Mouse (Mus musculus) frontal cortex, postnatal 36 days (tissue): Measurements from ENCODE around the gene Sh3tc1.

Experiments
- DNase-seq, 2 experiments: peaks; one replicate each; pipeline ENCODE4 v3.0.0; 2022; ENCODE audit warnings: low spot score in 2 of 2

The Sh3tc1 gene

GRCm38 (mm10) chr5:35685079-35685478, 54.7 kb downstream of the Sh3tc1 start:
- no peak for DNase-seq

GRCm38 (mm10) chr5:35680958-35681357, 58.8 kb downstream of the Sh3tc1 start:
- DNase-seq = no peak

GRCm38 (mm10) chr5:35679256-35680155, 60.3 kb downstream of the Sh3tc1 start, which contains the start of gene Htra3:
TSS of gene Htra3 (minus strand) at chr5:35679782.
- no peak for DNase-seq

GRCm38 (mm10) chr5:35676964-35677363, 62.8 kb downstream of the Sh3tc1 start:
- DNase-seq = no peak

GRCm38 (mm10) chr5:35674081-35674555, 65.7 kb downstream of the Sh3tc1 start:
- no peak for DNase-seq

- DNase-seq = peak in 1 of 2 experiments; percentile 29
Measured at GRCm38 (mm10) chr5:35673086-35673485, 66.7 kb downstream of the Sh3tc1 start.

GRCm38 (mm10) chr5:35672581-35672980, 67.2 kb downstream of the Sh3tc1 start:
- DNase-seq = no peak

GRCm38 (mm10) chr5:35671474-35671891, 68.3 kb downstream of the Sh3tc1 start:
- DNase-seq = peak in 1 of 2 experiments; percentile 63

GRCm38 (mm10) chr5:35670412-35670801, 69.4 kb downstream of the Sh3tc1 start:
- no peak for DNase-seq

- DNase-seq = no peak
Measured at GRCm38 (mm10) chr5:35669747-35670411, 69.9 kb downstream of the Sh3tc1 start.

GRCm38 (mm10) chr5:35666152-35666551, 73.6 kb downstream of the Sh3tc1 start:
- no peak for DNase-seq

- DNase-seq = no peak
Measured at GRCm38 (mm10) chr5:35662021-35662545, 77.7 kb downstream of the Sh3tc1 start.

- no peak for DNase-seq
Measured at GRCm38 (mm10) chr5:35661210-35661609, 78.6 kb downstream of the Sh3tc1 start.

- DNase-seq = no peak
Measured at GRCm38 (mm10) chr5:35659503-35659902, 80.3 kb downstream of the Sh3tc1 start.

- DNase-seq = no peak
Measured at GRCm38 (mm10) chr5:35655753-35656485, 83.9 kb downstream of the Sh3tc1 start.

- DNase-seq = no peak
Measured at GRCm38 (mm10) chr5:35653743-35654395, 85.9 kb downstream of the Sh3tc1 start.

GRCm38 (mm10) chr5:35652872-35653271, 86.9 kb downstream of the Sh3tc1 start:
- DNase-seq = no peak

- DNase-seq = no peak
Measured at GRCm38 (mm10) chr5:35652319-35652718, 87.5 kb downstream of the Sh3tc1 start.

- DNase-seq = no peak
Measured at GRCm38 (mm10) chr5:35648230-35648629, 91.6 kb downstream of the Sh3tc1 start.

- DNase-seq = no peak
Measured at GRCm38 (mm10) chr5:35647562-35647961, 92.2 kb downstream of the Sh3tc1 start.
